Mouse (Mus musculus) adrenal gland, postnatal 4 days (tissue): ENCODE results near the gene Efna4. TPM values are rescaled to one million over a fixed set of nuclear protein-coding genes. Genes with fewer than 3 reads are reported as not detected.

ENCODE experiments used
- DNase-seq, 2 experiments: peaks; one replicate each; pipeline ENCODE4 v3.0.0; 2021 to 2022; ENCODE audit warnings: low spot score in 2 of 2, mixed read lengths in 2 of 2
- long read RNA-seq, 2 experiments: library from polyadenylated mRNA; stranded (forward); transcript quantifications; one replicate each; pipeline ENCODE4 v2.0.0; 2021
- total RNA-seq, 2 experiments: library from RNA; stranded (reverse); gene quantifications; 2 replicates each; pipeline ENCODE4 v1.2.3; 2021

Efna4 gene
- total RNA-seq: 1 to 10 TPM; 3.3 to 6.1 TPM
- long read RNA-seq, experiment 1, partial matches to known transcripts: 0 of 1 reads
- long read RNA-seq, experiment 1, other reads (novel, unspliced or antisense): 0 of 1 reads
- long read RNA-seq, experiment 2, transcript Efna4-201 (4 exons, 1,599 nt): major isoform, 7 of 8 reads
- long read RNA-seq, experiment 2, partial matches to known transcripts: 0 of 8 reads
- long read RNA-seq, experiment 2, other reads (novel, unspliced or antisense): 1 of 8 reads

DNA sequence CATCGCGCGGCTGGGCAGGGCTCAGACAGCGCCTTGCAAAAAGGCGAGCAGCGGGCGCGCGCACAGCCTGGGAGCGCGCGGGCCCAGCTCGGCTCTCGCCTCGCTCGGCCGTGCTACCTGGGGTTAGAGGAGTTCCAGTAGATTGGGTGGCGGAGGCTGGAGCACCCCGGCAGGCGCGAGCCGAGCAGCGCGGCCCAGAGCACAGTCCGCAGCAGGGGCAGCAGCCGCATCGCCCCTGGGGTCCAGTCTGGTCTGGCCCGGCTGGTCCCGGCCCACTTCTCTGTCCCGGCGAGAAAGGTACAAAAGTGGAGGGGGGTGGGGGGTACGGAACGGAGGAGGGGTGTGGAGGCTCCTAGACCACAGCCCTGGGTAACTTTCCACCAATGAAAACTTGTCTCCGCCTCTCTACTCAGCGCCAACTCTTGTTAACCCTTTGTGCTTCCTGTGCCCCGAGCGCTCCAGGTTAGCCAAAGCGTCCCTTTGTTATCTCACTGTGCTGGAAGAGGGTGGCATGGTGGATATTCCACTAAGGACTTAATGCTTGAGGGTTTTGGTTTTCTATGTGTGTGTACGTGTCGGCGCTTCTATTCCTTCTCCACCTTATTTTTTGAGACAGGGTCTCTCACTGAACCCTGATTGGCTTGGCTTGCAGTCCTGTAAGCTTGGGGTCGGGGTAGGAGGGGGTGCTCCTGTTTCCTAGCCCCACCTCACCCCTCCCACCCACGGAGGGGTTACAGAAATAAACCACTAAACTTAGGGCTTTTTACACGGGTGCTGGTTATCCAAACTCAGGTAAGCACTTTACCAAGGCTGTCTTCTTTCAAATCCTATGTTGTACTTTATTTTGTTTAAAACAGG lies at the start of gene Efna4:
TSS of gene Efna4 (minus strand) at position 308 of the 858 bp plus-strand sequence.
- DNase-seq: no peak

- DNase-seq: no peak
Measured at GRCm38 (mm10) chr3:89386438-89387420, 48.9 kb upstream of the Efna4 start.

GRCm38 (mm10) chr3:89385451-89385850 lies 47.6 kb upstream of the Efna4 start:
- DNase-seq: no peak

DNA sequence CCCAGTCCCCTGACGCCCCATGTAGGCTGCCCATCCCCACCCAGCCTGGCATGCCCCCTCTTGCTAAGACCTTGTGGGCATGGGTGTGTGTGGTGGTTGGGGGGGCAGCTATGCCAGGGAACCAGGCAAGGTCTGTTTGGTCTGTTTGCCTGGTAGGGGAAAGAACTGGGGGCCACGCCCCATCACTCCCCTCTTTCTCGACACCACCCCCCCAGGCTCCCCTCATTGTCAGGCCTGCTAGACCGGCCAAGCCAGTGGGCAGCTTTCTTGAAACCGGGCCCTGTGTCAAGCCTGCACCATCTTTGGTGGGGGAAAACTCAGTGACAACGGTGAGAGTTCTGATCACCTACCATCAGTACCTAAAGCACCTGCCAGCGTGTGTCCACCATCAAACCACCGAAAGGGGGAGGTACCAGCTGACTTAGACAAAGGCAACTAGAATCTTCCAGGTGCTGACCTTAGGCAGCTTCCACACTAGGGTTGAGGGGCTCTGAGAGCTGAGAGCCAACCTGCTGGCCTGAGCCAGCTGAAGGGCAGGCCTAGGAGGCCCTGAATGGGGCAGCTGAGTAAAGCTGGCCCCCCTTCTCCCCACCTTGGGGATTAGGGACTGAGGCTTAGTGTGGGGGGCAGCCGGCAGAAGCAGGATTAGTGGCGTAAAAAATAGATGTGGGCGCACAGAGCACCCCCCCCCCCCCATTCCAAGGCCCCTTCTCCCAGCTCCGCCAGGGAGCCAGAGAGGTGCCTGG lies 46.7 kb upstream of the Efna4 start:
- DNase-seq: no peak

DNA sequence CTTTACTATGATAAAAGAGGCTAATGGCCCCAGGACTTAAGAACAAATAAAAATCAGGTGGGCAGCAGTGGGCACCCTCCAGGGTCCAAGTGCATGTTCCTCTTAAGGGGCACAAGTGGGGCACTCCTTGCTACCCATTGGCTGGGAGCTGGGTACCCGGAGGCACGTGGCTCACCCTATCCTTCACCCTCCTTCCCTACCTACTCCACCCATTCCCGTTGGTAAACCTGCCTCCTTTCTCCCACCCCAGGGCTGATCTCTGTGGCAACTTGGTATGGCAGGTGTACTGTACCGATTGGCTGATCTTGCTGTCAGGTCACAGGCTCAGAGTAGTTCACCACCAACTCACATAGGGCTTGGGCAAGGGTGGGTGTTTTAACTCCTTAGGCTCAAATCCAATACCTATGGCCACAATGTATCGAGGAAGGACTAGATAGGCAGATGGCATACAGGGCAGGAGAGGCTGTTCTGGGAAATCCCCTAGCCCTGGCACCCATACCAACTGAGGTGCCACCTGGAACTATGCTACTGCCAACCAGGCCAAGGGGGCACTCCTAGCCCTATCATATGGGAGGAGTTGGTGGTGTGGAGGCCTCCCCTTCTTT lies 45.9 kb upstream of the Efna4 start:
- DNase-seq: no peak

- no peak for DNase-seq
Measured at GRCm38 (mm10) chr3:89382950-89383349, 45.1 kb upstream of the Efna4 start.

DNA sequence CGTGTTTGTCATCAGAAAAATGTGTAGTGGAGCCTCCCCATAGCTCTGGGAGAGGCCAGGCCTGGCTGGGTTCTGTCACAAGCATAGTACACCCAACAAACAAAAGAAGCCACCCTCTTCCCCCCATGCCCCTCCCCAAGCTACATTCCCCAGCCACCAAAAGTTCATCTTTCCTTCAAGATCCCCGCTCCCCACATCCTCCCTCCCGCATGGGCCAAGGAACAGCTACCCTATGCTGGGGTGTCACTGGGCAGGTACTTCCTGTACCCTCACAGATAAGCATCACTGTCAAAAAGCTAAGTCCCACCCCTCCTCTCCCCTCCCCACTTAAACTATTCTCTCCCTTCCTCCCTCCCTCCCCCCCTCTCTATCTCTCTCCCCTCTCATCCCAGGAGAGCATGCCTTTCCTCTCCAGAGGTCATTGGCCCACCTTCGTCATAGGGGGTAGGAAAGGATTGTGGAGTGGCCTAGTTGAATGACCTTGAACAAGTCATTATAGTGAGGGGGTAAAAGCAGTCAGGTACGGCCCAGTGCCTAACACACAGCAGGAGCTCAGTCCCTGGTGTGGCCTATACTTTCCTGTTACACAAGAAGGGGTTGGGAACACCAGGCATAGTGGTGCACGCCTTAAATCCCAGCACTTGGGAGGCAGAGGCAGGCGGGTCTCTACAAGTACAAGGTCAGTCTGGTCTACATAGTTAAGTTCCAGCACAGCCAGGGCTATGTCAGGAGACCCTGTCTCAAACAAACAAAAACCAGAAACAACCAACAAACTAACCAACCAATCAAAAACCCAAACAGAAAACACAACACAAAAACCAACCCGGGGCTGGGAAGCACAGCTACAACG lies 44.4 kb upstream of the Efna4 start:
- DNase-seq: no peak

- no peak for DNase-seq
Measured at GRCm38 (mm10) chr3:89381233-89381632, 43.4 kb upstream of the Efna4 start.

GRCm38 (mm10) chr3:89380711-89381110 lies 42.9 kb upstream of the Efna4 start:
- DNase-seq: no peak

DNA sequence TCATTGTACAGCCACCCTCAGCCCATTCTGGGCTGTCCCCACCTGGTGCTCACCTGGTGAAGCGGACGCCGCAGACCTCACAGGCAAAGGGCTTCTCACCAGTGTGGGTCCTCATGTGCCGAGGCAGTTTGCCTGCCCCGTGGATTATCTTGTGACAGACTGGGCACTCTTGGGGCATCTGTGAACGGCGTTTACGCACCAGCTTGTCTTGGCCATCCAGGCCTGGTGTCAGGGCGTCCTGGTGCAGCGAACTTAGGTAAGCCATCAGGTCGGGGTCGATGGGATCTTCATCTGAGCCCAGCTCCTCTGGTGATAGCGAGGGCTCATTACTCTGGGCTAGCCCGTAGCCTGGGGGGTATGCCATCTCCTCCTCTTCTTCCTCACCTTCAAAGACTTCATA lies 42.5 kb upstream of the Efna4 start:
- DNase-seq: no peak

DNA sequence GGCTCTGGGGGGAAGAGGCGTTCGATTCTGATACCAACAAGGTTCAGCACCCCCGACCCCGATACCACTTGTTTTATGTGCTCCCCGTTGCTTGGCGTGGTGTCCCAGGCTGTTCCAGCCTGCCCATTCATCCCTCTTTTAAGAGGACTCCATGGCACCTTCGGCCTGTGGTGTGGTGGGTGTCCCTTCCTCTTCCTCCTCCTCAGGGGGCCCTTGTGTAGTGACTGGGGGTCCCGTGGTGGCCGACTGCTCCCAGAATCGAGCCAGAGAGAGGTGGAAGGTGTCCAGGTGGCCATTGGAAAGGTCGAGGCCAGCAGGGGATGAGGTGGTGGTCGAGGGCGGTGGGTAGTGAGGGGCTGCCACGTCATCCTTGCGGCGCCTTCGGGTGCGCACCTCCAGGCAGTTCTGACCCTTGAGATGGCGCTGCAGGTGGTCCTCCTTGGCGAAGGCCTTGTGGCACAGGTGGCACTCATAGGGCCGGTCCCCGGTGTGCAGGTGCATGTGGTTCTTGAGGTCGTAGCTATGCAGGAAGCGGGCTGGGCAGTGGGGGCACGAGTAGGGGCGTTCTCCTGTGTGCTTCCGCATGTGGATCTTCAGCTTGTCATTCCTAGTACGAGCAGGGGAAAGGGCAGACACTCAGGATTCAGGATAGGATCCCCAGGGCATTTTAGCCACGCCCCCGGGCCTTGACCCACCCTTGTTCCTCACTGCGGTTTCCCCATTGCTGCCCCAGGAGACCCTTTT lies 41.7 kb upstream of the Efna4 start:
- DNase-seq: no peak

DNA sequence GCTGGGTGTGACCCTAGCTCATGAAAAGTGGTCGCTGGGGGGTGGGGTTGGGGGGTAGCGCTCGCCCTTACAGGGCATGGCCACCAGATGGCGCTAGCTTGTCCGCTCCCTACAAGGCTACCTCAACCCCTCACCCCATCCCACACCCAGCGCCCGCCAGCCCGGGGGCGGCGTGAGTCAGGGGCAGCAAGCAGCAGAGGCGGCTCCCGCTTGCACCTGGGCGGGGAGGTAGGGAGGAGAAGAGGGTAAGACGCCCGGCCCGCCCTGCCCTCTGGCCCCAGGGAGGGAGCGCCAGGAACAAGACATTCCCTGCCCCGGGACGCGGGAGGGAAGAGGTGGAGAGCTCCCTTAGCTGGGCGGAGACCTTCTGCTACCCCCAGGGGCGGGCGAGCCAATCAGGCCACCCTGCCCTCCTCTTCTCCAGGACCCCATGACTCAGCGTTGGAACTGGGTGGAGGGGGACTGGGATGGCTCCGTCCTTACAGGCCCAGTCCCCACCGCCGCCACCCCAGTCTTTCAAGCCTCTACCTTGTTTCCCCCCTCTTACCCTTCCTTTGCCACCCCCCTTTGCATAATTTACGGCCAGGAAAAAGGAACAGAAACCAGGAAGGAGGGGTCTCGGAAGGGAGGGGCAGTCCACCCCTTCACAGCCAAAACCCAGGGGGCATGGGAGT lies 40.7 kb upstream of the Efna4 start:
- peak; percentile 48 to 69 for DNase-seq

DNA sequence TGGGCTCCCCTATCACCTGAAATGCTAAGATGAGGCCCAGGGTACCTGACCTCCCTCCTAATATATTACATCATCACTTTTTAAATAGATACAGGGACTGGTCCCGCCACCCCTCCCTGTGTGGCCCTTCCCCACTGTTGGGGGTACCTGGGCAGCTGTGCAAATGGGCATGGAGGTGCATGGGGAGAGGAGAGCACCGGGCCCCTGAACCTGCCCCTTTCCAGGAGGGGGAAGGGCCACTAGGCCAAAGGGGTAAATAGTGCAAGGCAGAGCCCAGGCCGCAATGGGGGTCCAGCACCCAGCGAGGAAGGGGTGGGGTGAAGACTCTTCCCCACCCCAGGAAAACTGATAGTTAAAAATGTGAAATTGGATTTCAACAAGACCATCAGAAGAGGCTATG lies 40.0 kb upstream of the Efna4 start:
- DNase-seq: no peak

GRCm38 (mm10) chr3:89373581-89374231 lies 35.9 kb upstream of the Efna4 start:
- no peak for DNase-seq

GRCm38 (mm10) chr3:89367338-89367737 lies 29.5 kb upstream of the Efna4 start:
- DNase-seq: no peak

GRCm38 (mm10) chr3:89365486-89366414 lies 27.9 kb upstream of the Efna4 start:
- DNase-seq: no peak

GRCm38 (mm10) chr3:89365153-89365485 lies 27.3 kb upstream of the Efna4 start, which contains the start of gene Dcst1:
Dcst1 (minus strand) TSS chr3:89365253.
- DNase-seq: no peak
